Mouse (Mus musculus): ENCODE results near the gene Wnk2. TPM values are rescaled to one million over a fixed set of nuclear protein-coding genes. Genes with fewer than 3 reads are reported as not detected.

Gene Wnk2
- polyA plus RNA-seq, 1 experiment from 2014 or later = 0.55 TPM

DNA sequence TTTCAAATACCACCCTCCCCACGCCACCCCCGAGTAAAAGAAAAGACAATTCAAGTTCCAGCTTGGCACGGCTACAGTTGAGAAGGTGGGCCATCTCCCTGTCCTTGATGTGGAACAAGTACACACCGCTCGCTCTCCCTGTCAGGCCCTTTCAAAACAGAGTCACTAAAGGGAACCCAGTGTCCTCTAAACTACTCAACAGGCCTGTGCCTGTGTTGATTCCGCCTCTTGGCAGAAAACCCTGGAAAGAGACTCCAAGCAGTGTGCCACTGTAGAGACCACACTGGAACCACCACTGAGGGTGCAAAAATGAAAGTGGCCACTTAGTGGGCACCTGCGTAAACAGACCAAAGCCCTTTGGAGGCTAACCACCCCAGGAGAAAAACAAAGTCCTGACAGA is 4.5 kb downstream of the Wnk2 start:
- DNase-seq (ENCODE audit: low spot score) = no peak

DNA sequence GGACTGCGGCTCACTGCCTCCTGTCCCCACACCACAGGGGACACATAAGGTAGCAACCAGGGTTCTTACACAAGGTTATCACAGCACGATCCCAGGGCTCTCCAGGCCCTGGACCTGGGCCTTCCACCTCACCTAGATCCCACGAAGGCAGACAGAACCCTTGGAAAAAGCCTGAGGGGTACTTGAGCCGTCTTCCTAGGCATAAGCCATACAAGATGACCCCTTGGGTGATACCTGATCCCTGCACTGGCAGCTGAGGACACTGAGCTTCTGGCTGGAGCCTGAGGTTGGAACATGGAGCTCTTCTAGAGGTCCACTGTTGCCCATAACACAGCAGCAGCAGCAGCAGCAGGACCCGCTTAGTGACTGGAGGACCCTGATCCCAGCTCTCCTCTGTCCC is 5.4 kb downstream of the Wnk2 start:
- DNase-seq (ENCODE audit: low spot score) = no peak

DNA sequence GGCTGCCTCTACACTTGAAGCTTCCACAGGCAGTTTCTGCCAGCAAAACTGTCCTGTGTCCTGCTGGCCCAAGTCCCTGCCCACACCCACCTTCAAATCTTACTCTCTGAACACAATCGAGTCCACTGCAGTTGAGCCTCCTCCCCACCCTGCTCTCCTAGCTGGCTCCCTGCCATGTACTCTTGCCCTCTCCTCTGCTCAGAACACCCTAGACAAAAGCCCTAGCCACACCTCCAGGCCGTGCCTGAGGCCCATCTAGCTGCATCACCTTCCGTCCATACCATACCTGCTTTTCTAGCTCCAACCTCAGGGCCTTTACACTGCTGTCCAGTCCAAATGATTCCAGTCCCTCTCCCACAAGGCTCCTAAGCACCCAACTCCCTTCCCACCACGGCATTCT is 7.2 kb downstream of the Wnk2 start:
- DNase-seq (ENCODE audit: low spot score) = no peak

DNA sequence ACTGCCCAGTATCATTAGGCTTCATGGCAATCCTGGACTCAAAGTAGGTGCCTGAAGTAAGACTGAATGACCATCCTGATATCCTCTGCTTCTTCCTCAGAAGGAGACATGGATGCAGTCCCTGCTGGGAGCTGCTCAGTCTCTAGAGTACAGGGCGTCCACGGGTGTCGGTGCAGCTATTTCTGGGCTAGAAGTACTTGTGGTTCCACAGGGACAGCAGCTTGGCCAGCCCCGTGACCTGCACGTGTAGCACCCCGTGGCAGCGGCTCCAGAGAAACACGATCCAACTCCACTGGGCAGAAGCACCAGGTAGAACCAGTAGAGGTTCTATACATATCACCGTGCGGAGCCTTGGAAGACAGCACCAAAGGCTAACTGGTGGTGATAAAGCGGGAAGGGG is 13.3 kb downstream of the Wnk2 start:
- DNase-seq (ENCODE audit: low spot score) = no peak

DNA sequence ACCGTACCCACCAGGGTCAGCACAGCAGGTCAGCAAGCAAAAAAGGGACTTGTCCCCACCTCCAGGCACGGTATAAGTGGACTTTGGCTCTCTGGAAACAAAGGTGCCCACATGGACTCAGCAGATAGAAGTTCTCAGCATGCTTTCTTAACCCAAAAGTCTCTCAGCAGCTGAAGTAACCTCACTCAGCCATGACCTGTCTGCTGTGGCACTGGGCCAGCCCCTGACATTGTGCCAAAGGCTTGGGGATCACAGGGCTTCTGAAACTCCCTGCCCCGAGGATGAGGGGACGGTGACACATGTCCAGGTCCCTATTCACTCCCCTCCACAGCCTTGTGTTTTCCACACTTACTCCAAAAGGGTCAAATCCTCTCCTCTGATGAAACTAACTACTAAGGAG is 14.7 kb downstream of the Wnk2 start:
- DNase-seq (ENCODE audit: low spot score) = no peak

DNA sequence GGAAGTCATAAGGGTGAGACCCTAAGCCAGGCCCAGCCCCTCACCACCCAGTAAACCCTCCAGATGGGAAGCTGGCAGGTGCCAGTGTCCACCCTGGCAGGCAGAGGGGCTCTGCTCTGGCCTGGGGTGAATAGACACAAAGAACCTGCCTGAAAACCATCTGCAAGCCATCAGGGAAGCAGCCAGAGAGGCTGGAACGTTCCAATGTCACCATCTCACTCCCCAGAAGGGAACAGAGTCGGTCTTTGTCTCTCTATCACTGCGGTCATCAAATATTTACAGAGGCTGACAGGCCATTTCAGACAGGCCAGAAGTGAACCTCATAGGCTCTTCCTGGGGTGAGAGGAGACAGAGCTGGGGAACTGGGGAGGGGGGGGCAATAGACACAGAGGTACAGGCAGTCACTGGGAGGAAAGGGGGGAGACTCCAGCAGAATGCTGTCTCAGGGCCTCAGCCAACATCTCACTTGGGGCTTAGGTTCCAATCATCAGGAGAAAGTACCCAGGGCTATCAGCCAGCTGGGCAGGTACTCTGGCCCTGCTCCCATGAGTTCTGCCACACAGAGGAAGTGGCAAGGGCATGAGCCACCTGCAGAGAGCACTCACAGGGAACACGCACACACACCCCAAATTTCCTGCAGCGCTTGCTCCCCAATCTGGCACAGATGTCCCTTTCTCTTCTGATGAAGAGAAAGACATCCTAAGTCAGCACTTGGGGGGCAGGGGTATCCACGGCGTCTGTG is 15.7 kb downstream of the Wnk2 start:
- DNase-seq (ENCODE audit: low spot score) = peak; percentile 35

DNA sequence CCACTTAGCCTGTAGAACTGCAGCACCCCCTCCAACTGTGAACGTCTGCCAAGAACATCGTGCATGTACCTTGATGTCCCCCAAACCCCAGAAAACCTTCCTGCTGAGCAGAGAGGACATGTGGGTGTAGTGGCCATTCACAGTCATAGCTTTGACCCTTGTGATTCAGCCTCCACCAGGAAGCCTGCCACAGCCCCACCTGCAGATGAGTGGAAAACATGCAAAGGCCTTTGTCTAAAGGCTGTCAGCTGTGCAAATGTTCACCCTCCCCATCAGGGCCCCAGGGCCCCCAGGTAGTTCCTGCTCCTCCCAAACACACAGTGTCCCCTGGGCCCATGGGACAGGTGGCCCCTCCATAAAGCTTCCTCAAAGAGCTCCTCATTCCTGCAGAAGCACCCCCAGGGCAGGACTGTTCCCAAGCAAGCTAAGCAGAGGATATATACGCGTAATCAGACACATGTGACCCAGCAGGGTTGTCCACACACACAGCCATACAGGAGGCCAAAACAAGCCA is 16.4 kb downstream of the Wnk2 start:
- DNase-seq (ENCODE audit: low spot score) = no peak

DNA sequence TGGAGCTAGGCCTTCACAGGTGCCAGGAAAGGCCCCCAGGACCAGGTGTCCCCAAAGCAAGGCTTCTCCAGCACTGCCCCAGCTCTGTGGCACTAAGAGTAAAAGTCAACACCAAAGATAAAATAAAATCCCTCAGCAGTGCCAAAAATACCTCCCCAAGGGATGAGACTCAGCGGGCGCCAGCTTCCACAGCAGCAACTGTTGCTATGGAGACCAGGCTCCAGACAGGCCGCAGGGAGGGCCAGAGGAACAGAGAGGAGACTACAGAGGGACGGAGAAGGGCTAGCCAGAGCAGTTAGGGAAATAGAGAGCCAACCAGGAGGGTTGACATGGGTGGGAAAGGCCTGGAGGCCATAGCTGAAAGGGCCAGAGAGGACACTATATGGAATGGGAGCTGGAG is 18.0 kb downstream of the Wnk2 start:
- DNase-seq (ENCODE audit: low spot score) = no peak

DNA sequence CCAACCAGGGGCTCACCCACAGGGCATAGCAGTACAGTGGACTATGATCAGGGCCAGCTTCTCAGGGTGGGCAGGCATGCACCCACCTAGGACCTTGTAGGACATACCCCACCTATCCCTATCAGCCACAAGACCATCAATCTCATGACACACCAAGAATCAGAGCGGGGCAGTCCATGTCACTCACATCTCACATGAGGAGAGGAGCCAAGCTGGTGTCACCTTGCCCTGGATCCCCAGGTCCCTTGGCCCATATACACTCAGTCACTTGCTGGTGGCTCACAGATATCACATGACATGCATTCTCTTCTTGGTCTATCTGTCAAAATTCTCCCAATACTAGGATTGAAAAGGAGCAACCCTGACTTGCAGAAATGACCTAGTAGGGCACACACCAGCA is 18.7 kb downstream of the Wnk2 start:
- DNase-seq (ENCODE audit: low spot score) = no peak

DNA sequence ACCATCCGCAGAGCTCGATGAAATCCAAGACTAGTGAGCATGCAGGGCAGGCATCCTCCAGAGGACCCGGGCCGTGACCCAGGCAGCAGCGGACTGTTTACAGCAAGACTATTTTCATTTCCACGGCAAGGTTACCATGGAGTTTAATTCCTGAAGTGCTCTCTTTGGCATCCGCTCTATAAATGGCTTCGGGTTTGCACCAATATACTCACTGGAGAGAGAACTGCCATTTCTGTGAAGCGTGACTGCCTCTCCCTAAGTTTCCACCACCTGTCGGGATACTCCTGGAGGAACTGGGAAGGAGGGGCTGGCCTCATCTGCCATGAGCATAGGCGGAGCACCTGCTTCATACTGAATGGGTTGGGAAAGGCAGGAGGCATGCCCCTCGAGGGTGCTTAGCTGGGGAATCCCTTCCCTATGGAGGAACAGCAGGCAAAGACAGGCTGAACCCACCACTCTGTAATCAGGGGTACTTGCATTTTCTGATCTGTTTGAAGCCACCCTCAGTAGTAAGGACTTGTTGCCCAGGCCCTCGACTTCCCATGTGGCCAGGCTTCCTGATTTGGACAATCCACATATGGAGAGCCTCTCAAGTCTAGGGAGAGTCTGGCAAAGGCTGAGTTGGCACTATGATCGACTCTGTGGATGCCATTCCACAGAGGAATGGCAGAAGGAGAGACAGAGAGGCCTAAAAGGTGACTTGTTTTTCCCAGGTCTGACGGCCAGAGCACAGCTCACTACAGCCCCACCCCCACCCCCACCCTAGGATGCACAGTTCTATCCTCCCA is 19.8 kb downstream of the Wnk2 start:
- no peak for DNase-seq (ENCODE audit: low spot score)

DNA sequence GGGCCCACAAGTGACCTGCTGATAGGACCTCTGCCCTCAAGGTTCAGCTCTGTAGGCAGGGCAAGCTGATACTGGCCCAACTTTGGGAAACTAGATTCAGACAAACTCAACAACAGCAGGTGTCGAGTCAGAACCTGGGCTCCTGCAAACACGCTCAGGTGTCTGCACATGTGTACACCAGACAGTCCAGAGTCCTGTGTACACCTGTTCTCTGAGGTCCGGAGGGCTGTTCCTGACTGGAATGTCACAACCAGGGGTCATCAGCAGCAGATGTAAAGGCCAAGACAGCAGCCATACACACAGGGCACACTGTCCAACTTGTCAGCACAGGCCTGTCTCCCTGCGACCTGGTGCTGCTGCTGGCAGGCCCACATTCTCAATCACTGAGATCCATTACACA is 25.7 kb downstream of the Wnk2 start:
- DNase-seq (ENCODE audit: low spot score) = no peak

DNA sequence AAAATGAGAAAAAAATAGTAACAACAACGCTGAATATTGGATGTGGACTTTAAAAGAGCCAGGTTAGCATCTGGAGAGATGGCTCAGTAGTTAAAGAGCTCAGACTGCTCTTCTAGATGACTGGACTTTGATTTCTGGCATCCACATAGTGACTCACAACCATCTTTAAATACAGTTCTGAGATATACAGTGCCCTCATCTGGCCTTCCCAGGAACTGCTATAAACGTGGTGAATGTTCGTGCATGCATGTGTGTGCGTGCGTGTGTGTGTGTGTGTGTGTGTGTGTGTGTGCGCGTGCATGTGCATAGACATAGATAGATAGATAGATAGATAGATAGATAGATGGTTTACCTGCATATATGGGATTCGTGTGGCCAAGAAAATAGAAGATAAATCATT is 30.3 kb downstream of the Wnk2 start:
- peak; percentile 41 for DNase-seq (ENCODE audit: low spot score)

DNA sequence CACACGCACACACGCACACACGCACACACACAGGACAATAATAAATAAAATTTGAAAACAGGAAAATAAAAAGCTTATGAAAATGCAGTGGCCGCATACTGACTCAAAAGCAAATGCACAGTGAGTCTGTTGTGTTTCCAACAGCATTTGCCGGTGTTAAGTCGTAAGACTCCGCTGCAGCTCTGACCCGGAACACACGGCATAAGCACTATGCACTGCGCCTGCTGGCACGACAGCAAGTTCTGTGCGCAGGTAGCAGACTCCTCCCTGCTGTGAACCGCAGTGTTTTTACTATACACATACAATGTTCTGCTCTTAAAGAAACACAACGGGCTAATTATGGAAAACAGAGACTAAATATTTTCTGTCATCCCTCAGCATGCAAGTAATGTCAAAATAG is 32.9 kb downstream of the Wnk2 start:
- no peak for DNase-seq (ENCODE audit: low spot score)

DNA sequence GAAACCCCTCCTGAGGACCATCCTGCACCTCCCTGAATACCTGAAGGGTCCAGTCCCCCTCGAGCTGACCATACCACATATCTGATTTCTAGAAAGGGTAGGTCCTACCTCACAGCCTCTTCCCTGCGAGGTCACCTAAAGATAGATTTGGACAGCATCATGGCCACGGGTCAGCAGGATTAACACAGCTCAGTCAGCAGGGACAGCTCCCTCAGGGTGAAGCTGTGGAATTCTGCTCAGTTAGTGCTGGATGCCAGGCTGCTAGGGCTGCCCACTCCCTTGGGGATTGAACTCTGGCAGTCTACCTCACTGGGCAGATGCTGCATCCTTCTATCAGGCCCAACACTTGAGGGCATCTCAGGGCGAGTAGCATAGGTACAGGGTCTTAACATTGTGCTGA is 33.7 kb downstream of the Wnk2 start:
- DNase-seq (ENCODE audit: low spot score) = no peak

DNA sequence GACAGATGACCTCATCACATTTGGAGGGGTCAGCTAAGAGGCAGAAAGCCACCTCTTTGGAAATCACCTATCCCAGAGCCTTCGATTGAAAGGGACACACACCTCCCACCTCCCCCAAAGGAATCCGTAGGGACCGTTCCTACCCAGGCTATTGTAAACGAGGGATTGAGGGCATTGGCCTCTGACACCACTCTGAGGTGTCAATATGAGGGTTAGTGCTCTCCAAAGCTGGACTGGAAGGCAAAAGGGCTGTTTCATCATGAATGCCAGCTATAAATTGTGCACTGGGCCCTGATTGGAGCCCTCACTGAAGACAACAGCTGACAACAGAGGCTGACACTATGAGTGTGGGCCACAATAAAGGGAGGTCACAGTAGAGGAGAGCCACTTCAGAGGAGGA is 34.5 kb downstream of the Wnk2 start:
- no peak for DNase-seq (ENCODE audit: low spot score)

DNA sequence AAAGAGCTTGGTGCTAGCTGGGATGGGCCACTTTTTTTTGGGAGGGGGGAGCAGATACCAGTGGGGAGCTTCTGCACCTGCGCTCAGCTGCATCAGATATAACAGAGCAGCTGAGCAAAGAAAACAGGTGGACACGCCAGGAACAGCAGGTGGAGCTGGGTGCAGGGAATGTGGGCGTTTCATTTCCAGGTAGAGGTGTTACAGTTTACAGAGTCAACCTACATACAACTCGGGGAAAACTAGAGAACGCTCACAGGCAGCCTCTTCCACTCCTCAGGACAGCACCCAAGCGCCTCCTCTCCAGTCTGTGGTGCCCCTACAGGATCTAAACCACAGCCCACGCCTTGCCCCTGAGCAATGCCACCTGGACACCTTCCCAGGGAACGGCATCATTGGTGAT is 35.2 kb downstream of the Wnk2 start:
- DNase-seq (ENCODE audit: low spot score) = no peak

DNA sequence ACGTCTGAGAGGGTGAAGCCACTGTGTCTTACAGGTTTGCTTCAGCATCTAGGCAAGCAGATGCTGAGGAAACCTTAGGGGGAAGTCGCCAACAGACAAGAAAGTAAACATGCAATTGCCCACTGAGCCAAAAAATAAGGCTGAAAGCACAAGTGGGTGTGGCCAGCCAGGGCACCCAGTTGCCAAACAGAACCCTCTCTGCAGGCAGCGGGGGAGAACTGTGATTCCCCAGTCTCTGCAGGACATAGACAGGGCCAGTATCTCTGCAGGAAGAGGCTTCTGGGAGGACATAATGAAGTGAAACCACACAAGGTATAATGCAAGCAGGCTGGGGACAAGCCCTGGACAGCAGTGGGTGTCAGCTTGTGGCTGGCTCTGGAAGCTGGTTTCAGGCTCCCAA is 38.1 kb downstream of the Wnk2 start:
- DNase-seq (ENCODE audit: low spot score) = no peak

DNA sequence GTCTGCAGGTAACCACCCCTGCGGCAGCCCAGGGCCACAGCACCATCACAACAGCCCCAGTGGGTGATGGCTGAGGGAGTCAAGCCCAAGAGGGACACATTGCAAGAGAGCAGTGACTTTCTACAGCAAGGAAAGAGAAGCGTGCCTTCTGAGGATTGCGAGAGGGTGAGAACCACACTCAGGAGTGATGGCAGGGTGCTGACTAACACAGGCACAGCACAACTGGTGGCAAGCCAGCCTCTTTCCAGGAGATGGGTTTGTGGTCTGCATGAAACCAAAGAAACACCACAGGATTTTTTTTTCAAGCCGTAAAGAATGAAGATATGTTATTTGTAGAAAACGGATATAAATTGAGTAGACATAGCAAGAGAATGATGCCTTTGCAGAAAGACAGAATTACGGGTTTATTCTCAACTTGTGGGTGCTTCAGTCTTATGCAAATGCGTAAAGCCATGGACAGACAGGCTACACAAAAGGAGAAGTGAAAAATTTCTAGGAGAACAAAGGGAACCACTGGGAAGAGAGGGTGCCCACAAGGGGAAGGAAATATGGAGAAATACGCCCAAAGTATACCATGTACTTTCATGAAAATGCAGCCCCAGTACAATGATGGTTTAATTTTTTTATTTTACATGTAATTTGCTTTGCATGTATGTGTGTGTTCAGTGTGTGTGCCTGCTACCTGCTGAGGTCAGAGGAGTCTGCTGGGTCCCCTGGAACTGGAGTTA is 39.5 kb downstream of the Wnk2 start:
- no peak for DNase-seq (ENCODE audit: low spot score)

DNA sequence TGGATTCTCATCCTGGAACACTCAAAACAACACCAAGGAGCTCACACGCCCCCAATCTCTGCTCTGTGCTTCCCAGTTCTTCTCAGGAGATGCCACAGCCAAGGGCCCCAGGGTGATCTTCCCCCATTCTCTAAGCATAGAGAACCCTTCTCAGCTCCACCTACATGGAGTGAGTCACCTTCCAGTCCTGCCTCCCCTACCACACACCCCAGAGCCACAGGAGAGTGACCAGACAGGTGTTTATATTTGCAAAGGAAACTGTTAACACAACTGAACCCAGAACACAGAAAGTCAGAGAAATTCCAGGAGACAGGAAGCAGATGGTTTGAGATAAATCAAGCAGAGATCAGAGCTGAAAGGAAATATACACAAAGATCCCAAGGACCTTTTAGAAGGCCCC is 43.9 kb downstream of the Wnk2 start:
- no peak for DNase-seq (ENCODE audit: low spot score)

DNA sequence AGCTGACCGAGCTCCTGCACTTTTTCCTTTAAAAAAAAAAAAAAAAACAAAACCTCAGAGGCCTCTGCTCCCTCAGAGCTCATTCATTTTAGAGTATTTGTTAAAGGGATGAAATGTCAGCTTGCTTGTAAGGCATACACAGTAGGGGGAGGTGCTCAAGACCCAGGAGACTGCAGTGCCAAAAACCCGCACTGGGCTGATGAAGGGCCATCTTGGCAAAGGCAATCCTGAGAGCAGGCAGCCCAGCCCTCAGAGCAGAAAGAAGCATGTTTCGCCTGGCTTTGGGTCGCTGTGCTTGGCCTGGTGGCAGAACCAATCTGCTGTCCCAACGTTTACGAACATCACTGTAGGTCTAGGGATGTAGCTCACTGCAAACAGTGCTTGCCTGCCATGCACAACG is 44.6 kb downstream of the Wnk2 start:
- no peak for DNase-seq (ENCODE audit: low spot score)

DNA sequence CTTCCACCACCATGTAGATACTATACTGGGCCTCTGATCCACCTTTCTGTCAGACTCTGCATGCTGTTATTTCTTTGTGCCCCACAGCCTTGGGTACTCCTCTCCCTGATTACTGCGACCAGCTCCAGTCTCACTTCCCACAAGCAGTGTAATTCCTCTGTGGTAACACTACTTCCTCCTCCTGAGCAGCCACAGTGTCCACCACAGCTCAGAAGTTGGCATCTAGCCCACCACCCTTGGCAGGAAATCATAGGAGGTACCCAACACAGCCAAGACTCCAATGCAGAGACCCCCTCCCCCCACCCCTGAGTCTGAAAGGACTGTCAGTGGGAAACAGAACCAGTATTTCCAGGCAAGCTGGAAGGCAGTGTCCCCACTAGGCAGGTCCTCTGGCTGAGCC is 47.4 kb downstream of the Wnk2 start:
- no peak for DNase-seq (ENCODE audit: low spot score)

DNA sequence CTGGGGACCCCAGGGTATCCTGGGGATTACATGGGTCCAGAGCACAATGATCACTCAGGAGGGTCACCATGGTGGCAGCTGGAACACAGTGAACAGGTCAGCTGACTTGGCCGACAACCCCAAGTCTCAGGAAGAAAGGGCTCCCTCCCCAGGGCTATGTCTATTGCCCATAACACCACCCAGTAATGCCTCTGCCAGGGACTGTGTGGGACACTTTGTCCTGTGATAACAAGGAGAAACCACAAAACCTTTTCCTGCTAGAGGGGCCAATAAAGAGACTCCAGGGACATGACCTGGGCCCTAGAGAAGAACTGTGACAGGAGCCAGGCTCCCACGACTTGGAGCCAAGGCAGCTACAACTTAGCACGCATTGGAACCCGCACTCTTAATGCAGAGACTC is 51.0 kb downstream of the Wnk2 start:
- no peak for DNase-seq (ENCODE audit: low spot score)

Measured in thymus, postnatal 0 days (tissue).